ENCODE assay signal across 21 mouse cellular contexts in genomic region chr12:108982684-108982960, GRCm38 (mm10).
DNase-seq lines count a peak whose midpoint lies in the region; ATAC-seq and TF ChIP-seq lines count a peak whose summit lies in the region.
"Had no signal": no experiment of that assay in that cellular context is flagged by ENCODE, and none has a peak within 500 bp of the region (broad histone marks: within the 10 kb centered on the region; RNA-seq: fewer than 3 reads in every experiment).

No protein-coding gene starts in this region.

- TF ChIP-seq CTCF in forebrain, postnatal 0 days (IDR thresholded peaks at IDR 0.05; ENCODE audit: low read depth), result no peak
- TF ChIP-seq CTCF in brain, embryonic 14.5 days (IDR thresholded peaks at IDR 0.05; ENCODE audit: borderline replicate concordance, extremely low read depth, insufficient read depth, insufficient read length), result no peak
- TF ChIP-seq CTCF in intestine, postnatal 0 days (IDR thresholded peaks at IDR 0.05; ENCODE audit: low read depth), result no peak

- no peak overlapping the region for H3K9ac ChIP-seq in forebrain, postnatal 0 days
- H3K9ac ChIP-seq in forebrain, embryonic 15.5 days (replicated peaks), result no peak overlapping the region
- no peak overlapping the region for H3K9ac ChIP-seq in midbrain, embryonic 13.5 days (replicated peaks)
- no peak overlapping the region for H3K9ac ChIP-seq in midbrain, embryonic 11.5 days (ENCODE audit: low read length)
- H3K9ac ChIP-seq in hindbrain, embryonic 13.5 days, result no peak overlapping the region
- no peak overlapping the region for H3K9ac ChIP-seq in intestine, postnatal 0 days (ENCODE audit: low read depth, low read length)

- H3K27me3 ChIP-seq in forebrain, postnatal 0 days (ENCODE audit: insufficient read depth, low read length), result no peaks in the 10 kb centered on the region; the same call in 1 of the 2 replicates
- peaks cover 2% of the 10 kb centered on the region; the same call in 1 of the 2 replicates for H3K27me3 ChIP-seq in forebrain, embryonic 15.5 days
- no peaks in the 10 kb centered on the region for H3K27me3 ChIP-seq in midbrain, embryonic 13.5 days
- H3K27me3 ChIP-seq in midbrain, embryonic 11.5 days (ENCODE audit: control insufficient read depth, insufficient read depth, low read length), result no peaks in the 10 kb centered on the region
- H3K27me3 ChIP-seq in hindbrain, embryonic 13.5 days, result 0 out of 2 replicates have a peak, but pooled peaks cover 9% of the 10 kb centered on the region
- no peaks in the 10 kb centered on the region for H3K27me3 ChIP-seq in intestine, postnatal 0 days (replicated peaks; ENCODE audit: control insufficient read depth, insufficient read depth, low read length)
- H3K27me3 ChIP-seq: CH12.LX, Patski had no signal

- ATAC-seq in forebrain, postnatal 0 days, result no peak
- no peak for ATAC-seq in forebrain, embryonic 15.5 days (replicated peaks)
- ATAC-seq in midbrain, embryonic 13.5 days, result no peak
- ATAC-seq in midbrain, embryonic 11.5 days (ENCODE audit: low FRiP score), result no peak
- ATAC-seq in hindbrain, embryonic 13.5 days (ENCODE audit: low FRiP score), result no peak
- ATAC-seq in frontal cortex, adult (ENCODE audit: low TSS enrichment), result no peak
- ATAC-seq in intestine, postnatal 0 days, result no peak
- ATAC-seq: activated CD4-positive, CD25-positive, alpha-beta regulatory T cell, adult 4 months; intestine, embryonic 16.5 days; Patski had no signal

- H3K4me3 ChIP-seq in forebrain, postnatal 0 days (ENCODE audit: low read depth, low read length), result no peak overlapping the region
- H3K4me3 ChIP-seq in forebrain, embryonic 15.5 days, result no peak overlapping the region
- no peak overlapping the region for H3K4me3 ChIP-seq in midbrain, embryonic 13.5 days (replicated peaks)
- no peak overlapping the region for H3K4me3 ChIP-seq in midbrain, embryonic 11.5 days (ENCODE audit: low read depth, low read length)
- H3K4me3 ChIP-seq in hindbrain, embryonic 13.5 days, result no peak overlapping the region
- H3K4me3 ChIP-seq in intestine, postnatal 0 days (ENCODE audit: low read depth, low read length), result no peak overlapping the region
- H3K4me3 ChIP-seq: embryonic facial prominence, embryonic 10.5 days; heart, embryonic 10.5 days had no signal

- H3K27ac ChIP-seq in forebrain, postnatal 0 days (ENCODE audit: low read depth, low read length), result no peak overlapping the region
- H3K27ac ChIP-seq in forebrain, embryonic 15.5 days (replicated peaks), result no peak overlapping the region
- H3K27ac ChIP-seq in midbrain, embryonic 13.5 days, result peak overlapping the region; percentile 58
- H3K27ac ChIP-seq in midbrain, embryonic 11.5 days (ENCODE audit: low read depth, low read length), result no peak overlapping the region
- H3K27ac ChIP-seq in hindbrain, embryonic 13.5 days, result peak overlapping the region; percentile 75
- no peak overlapping the region for H3K27ac ChIP-seq in intestine, postnatal 0 days (ENCODE audit: low read depth, low read length)
- H3K27ac ChIP-seq: embryonic facial prominence, embryonic 10.5 days; heart, embryonic 10.5 days had no signal

- H3K4me2 ChIP-seq in forebrain, postnatal 0 days (ENCODE audit: low read depth), result no peak overlapping the region
- no peak overlapping the region for H3K4me2 ChIP-seq in forebrain, embryonic 15.5 days (replicated peaks)
- H3K4me2 ChIP-seq in midbrain, embryonic 13.5 days (replicated peaks), result no peak overlapping the region
- H3K4me2 ChIP-seq in midbrain, embryonic 11.5 days, result no peak overlapping the region
- H3K4me2 ChIP-seq in hindbrain, embryonic 13.5 days, result no peak overlapping the region
- H3K4me2 ChIP-seq in intestine, postnatal 0 days (replicated peaks; ENCODE audit: low read depth), result no peak overlapping the region

- H3K36me3 ChIP-seq in forebrain, postnatal 0 days (ENCODE audit: insufficient read depth), result no peaks in the 10 kb centered on the region
- no peaks in the 10 kb centered on the region for H3K36me3 ChIP-seq in forebrain, embryonic 15.5 days
- no peaks in the 10 kb centered on the region for H3K36me3 ChIP-seq in midbrain, embryonic 13.5 days
- no peaks in the 10 kb centered on the region for H3K36me3 ChIP-seq in midbrain, embryonic 11.5 days (ENCODE audit: control insufficient read depth, insufficient read depth, low read length)
- H3K36me3 ChIP-seq in hindbrain, embryonic 13.5 days, result no peaks in the 10 kb centered on the region
- H3K36me3 ChIP-seq in intestine, postnatal 0 days (ENCODE audit: control insufficient read depth, insufficient read depth), result no peaks in the 10 kb centered on the region
- H3K36me3 ChIP-seq: embryonic facial prominence, embryonic 10.5 days; heart, embryonic 10.5 days had no signal

- H3K9me3 ChIP-seq in forebrain, postnatal 0 days (ENCODE audit: low read length), result no peaks in the 10 kb centered on the region
- no peaks in the 10 kb centered on the region for H3K9me3 ChIP-seq in forebrain, embryonic 15.5 days
- no peaks in the 10 kb centered on the region for H3K9me3 ChIP-seq in midbrain, embryonic 13.5 days
- no peaks in the 10 kb centered on the region for H3K9me3 ChIP-seq in midbrain, embryonic 11.5 days (ENCODE audit: control insufficient read depth, low read length)
- no peaks in the 10 kb centered on the region for H3K9me3 ChIP-seq in hindbrain, embryonic 13.5 days
- no peaks in the 10 kb centered on the region for H3K9me3 ChIP-seq in intestine, postnatal 0 days (ENCODE audit: control insufficient read depth)
- H3K9me3 ChIP-seq: embryonic facial prominence, embryonic 10.5 days; heart, embryonic 10.5 days had no signal

- 29% methylated on average over 6 of the region's 6 CpGs for WGBS in forebrain, postnatal 0 days
- WGBS in forebrain, embryonic 15.5 days, result 19% methylated on average over 6 of the region's 6 CpGs
- WGBS in midbrain, embryonic 13.5 days, result 46% methylated on average over 6 of the region's 6 CpGs
- WGBS in midbrain, embryonic 11.5 days, result 81% methylated on average over 6 of the region's 6 CpGs
- 41% methylated on average over 6 of the region's 6 CpGs for WGBS in hindbrain, embryonic 13.5 days
- 88% methylated on average over 6 of the region's 6 CpGs for WGBS in intestine, postnatal 0 days

- no peak for TF ChIP-seq POLR2A in brain, embryonic 14.5 days (IDR thresholded peaks at IDR 0.05; ENCODE audit: borderline replicate concordance, extremely low read depth, insufficient read depth, insufficient read length, poor library complexity, severe bottlenecking)

- peak; percentile 20 for DNase-seq in forebrain, postnatal 0 days
- no peak for DNase-seq in midbrain, embryonic 11.5 days (ENCODE audit: low spot score, missing footprints)
- peak; percentile 74 for DNase-seq in brain, embryonic 14.5 days (ENCODE audit: low read depth)
- DNase-seq: adrenal gland, postnatal 14 days; cerebellum, adult 2 months; cerebellum, postnatal 10 days; gastrocnemius, postnatal 10 days; heart, adult 18-20 months; heart, postnatal 10 days; heart, postnatal 4 days had no signal

- peaks cover 5% of the 10 kb centered on the region for H3K4me1 ChIP-seq in forebrain, postnatal 0 days (ENCODE audit: insufficient read depth)
- H3K4me1 ChIP-seq in forebrain, embryonic 15.5 days, result peaks cover 35% of the 10 kb centered on the region
- H3K4me1 ChIP-seq in midbrain, embryonic 13.5 days (replicated peaks), result peaks cover 40% of the 10 kb centered on the region
- no peaks in the 10 kb centered on the region for H3K4me1 ChIP-seq in midbrain, embryonic 11.5 days (ENCODE audit: control insufficient read depth, insufficient read depth, low read length)
- peaks cover 62% of the 10 kb centered on the region for H3K4me1 ChIP-seq in hindbrain, embryonic 13.5 days (replicated peaks)
- no peaks in the 10 kb centered on the region for H3K4me1 ChIP-seq in intestine, postnatal 0 days (replicated peaks; ENCODE audit: control insufficient read depth, insufficient read depth, low read length)

Comparison
In these comparisons a context has a peak if more than half of its experiments do, and no peak if none do; other contexts are left out.
1. H3K27ac ChIP-seq: peak in midbrain, embryonic 13.5 days (single experiment) and hindbrain, embryonic 13.5 days (single experiment); none in forebrain, postnatal 0 days (single experiment), forebrain, embryonic 15.5 days (single experiment), midbrain, embryonic 11.5 days (single experiment) and intestine, postnatal 0 days (single experiment).